Mouse (Mus musculus) liver, postnatal 0 days (tissue): ENCODE results near the gene Dnajc6. TPM values are rescaled to one million over a fixed set of nuclear protein-coding genes. Genes with fewer than 3 reads are reported as not detected.

ENCODE experiments used
- ATAC-seq: fragments of 200-750 bp; cut with Nextera tagmentation; 2 replicates; pipeline ENCODE4 v1.8.0; 2017; ENCODE audit warnings: mild to moderate bottlenecking, moderate library complexity
- DNase-seq: peaks from one replicate; pipeline ENCODE4 v3.0.0-alpha.2; 2016
- H3K27ac ChIP-seq: fragments of 300-500 bp; sonication (generic); 2 replicates; pipeline ENCODE4 v1.5.1; 2014; ENCODE audit warnings: antibody characterized with exemption, moderate library complexity, mild to moderate bottlenecking, low read depth
- H3K27me3 ChIP-seq: fragments of 300-500 bp; sonication (generic); 2 replicates; pipeline ENCODE4 v1.6.1; 2014; ENCODE audit warnings: low read length, control low read depth, mixed read lengths; ENCODE audit not compliant: insufficient read depth
- H3K36me3 ChIP-seq: fragments of 300-500 bp; sonication (generic); replicated peaks from 2 replicates; pipeline ENCODE4 v1.6.1; 2014; ENCODE audit warnings: mild to moderate bottlenecking, control low read depth, low read length, moderate library complexity, mixed read lengths; ENCODE audit not compliant: insufficient read depth
- H3K4me1 ChIP-seq: fragments of 300-500 bp; sonication (generic); 2 replicates; pipeline ENCODE4 v1.6.1; 2014; ENCODE audit warnings: antibody characterized with exemption, mild to moderate bottlenecking, control low read depth; ENCODE audit not compliant: insufficient read depth
- H3K4me2 ChIP-seq: fragments of 300-500 bp; sonication (generic); 2 replicates; pipeline ENCODE4 v1.6.1; 2014; ENCODE audit warnings: low read depth, mild to moderate bottlenecking, low read length, moderate library complexity, mixed read lengths
- H3K4me3 ChIP-seq: fragments of 300-500 bp; sonication (generic); 2 replicates; pipeline ENCODE4 v1.5.1; 2014; ENCODE audit warnings: low read depth, low read length
- H3K9ac ChIP-seq: fragments of 300-500 bp; sonication (generic); replicated peaks from 2 replicates; pipeline ENCODE4 v1.6.1; 2014; ENCODE audit warnings: mild to moderate bottlenecking, moderate library complexity
- H3K9me3 ChIP-seq: fragments of 300-500 bp; sonication (generic); 2 replicates; pipeline ENCODE4 v1.6.1; 2016; ENCODE audit warnings: mild to moderate bottlenecking, control low read depth, low read length, mixed read lengths
- CTCF ChIP-seq: sonication (generic); IDR thresholded peaks from 2 replicates; pipeline ENCODE4 v1.5.1; 2016; ENCODE audit warnings: antibody characterized with exemption, low read depth
- EP300 ChIP-seq: IDR thresholded peaks from 2 replicates; pipeline ENCODE4 v1.6.1; 2016; ENCODE audit warnings: antibody characterized with exemption, low read depth, mild to moderate bottlenecking
- WGBS: fragments of 180-500 bp; shearing (Covaris S2); extraction: QIAGEN DNeasy Blood & Tissue Kit; methylation state at CpG from one replicate; pipeline ENCODE4 v1.1.7; 2014; ENCODE audit not compliant: insufficient replicate concordance; 5-methylcytosine and 5-hydroxymethylcytosine counted together
- polyA plus RNA-seq: library from polyadenylated mRNA; unstranded; fragments of >200 nt; fragmentation: Nextera tagmentation; extraction: Ambion mirVana; gene quantifications from 2 replicates; pipeline ENCODE4 v1.2.1, GENCODE M21; 2015

The Dnajc6 gene
- polyA plus RNA-seq, 1 experiment from 2014 or later = 0.16 TPM

DNA sequence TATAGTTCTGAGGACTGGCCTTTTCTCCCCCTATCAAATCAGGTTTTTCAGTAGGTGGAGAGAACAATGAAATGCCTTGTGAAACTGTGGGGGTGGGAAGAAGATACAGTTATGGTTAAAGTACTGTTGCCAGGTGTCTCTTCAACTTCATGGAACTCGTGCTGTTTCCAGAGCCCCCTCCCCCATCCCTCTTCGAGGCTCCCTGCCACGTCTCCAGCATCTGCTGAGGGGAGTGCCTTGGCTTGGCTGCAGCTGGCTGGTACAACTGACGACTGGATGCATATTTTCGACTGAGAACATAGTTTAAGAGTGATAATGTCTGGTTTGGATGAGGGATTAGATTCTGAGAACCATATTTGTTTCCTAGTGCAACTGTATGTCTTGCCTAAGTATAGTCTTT, 55.9 kb downstream of the Dnajc6 start:
- H3K27me3 ChIP-seq = peaks cover 18% of the 10 kb centered on the region

DNA sequence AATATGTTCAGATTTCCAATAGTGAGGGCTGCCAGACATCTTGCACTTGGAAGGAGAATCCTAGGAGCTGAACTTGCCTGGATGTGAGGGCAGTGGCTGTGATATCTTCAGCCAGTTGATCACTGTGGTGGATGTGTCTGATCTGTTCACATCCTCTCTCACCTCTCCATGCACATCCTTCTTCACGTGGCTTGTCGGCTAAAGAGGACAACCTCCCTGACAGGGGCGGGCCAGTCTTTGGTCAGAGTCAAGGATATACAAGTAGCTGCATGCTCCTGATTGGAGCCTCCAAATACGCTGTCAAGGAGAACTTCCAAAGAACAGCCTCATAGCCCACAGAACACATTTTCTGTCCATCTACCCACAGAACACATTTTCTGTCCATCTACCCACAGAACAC, 58.6 kb downstream of the Dnajc6 start:
- no peak for TF ChIP-seq CTCF
- TF ChIP-seq EP300 = no peak

More for the DNA sequence above, 55.9 kb downstream of the Dnajc6 start:
- H3K4me1 ChIP-seq = no peaks in the 10 kb centered on the region
- WGBS = 35% methylated on average over 5 of the region's 5 CpGs
- H3K9me3 ChIP-seq = no peaks in the 10 kb centered on the region
- H3K4me2 ChIP-seq = no peak overlapping the region
- no peak for DNase-seq
- no peak overlapping the region for H3K4me3 ChIP-seq
- no peak for TF ChIP-seq EP300
- no peak for TF ChIP-seq CTCF
- no peak overlapping the region for H3K27ac ChIP-seq
- no peak overlapping the region for H3K9ac ChIP-seq
- H3K36me3 ChIP-seq = no peaks in the 10 kb centered on the region
- no peak for ATAC-seq

DNA sequence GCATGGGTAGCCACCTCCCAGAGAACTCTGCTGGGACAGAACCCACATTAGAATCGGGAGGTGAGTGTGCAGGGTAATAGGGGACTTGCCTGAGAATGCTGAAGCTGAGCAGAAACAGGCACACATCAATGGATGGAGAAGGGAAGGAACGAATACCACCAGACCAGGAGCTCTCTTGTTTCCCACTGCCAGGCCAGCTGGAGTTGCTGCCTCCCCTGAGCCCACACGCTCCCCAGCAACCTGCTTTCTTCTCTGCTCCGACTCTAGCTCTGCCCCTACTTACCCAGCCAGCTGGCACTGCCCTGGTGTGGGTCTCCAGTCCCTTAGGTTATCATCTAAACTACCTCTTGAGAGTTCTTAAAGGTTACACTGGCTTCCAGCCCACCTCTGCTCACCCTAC, 63.7 kb downstream of the Dnajc6 start:
- TF ChIP-seq EP300 = no peak
- TF ChIP-seq CTCF = no peak
- Histone ChIP-seq H3K27ac (no peak overlapping the region), H3K4me3 (no peak overlapping the region), H3K9ac (no peak overlapping the region), H3K36me3 (no peaks in the 10 kb centered on the region), H3K9me3 (no peaks in the 10 kb centered on the region), H3K4me1 (no peaks in the 10 kb centered on the region), H3K27me3 (no peaks in the 10 kb centered on the region), H3K4me2 (no peak overlapping the region)
- no peak for DNase-seq
- no peak for ATAC-seq
- 56% methylated on average over 4 of the region's 4 CpGs for WGBS

More for the DNA sequence above, 58.6 kb downstream of the Dnajc6 start:
- H3K9me3 ChIP-seq = no peaks in the 10 kb centered on the region
- H3K4me2 ChIP-seq = no peak overlapping the region
- no peak overlapping the region for H3K27ac ChIP-seq
- H3K27me3 ChIP-seq = peaks cover 12% of the 10 kb centered on the region
- H3K9ac ChIP-seq = no peak overlapping the region
- no peak overlapping the region for H3K4me3 ChIP-seq
- DNase-seq (no peak), ATAC-seq (no peak)
- WGBS = 78% methylated on average over 4 of the region's 4 CpGs
- H3K4me1 ChIP-seq = no peaks in the 10 kb centered on the region
- H3K36me3 ChIP-seq = no peaks in the 10 kb centered on the region

DNA sequence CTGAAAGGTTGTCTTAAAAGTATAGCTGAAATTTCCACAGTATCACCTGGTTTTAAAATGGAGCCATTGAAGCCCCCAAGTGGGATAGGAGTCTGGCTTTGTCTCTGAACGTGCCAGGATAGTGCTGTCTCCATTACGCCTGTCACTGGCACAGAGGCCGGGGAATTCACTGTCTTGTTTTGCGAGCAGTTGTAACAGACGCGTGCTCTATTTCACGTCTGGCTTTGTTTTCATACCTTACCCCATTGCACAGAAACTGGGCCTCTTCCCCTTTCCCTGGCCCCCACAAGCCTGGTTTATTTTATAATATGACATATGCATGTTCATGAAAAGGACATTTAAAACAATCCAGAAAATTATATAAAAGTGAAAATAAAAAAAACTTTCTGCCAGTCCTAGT, 66.4 kb downstream of the Dnajc6 start:
- 84% methylated on average over 7 of the region's 7 CpGs for WGBS

GRCm38 (mm10) chr4:101563607-101564006, 67.2 kb downstream of the Dnajc6 start:
- Histone ChIP-seq H3K9me3 (no peaks in the 10 kb centered on the region), H3K9ac (no peak overlapping the region), H3K27ac (no peak overlapping the region), H3K36me3 (no peaks in the 10 kb centered on the region), H3K27me3 (no peaks in the 10 kb centered on the region), H3K4me1 (no peaks in the 10 kb centered on the region), H3K4me2 (no peak overlapping the region), H3K4me3 (no peak overlapping the region)
- no peak for DNase-seq
- 80% methylated on average over 5 of the region's 5 CpGs for WGBS
- no peak for ATAC-seq
- TF ChIP-seq CTCF = no peak
- no peak for TF ChIP-seq EP300

More for the DNA sequence above, 66.4 kb downstream of the Dnajc6 start:
- Histone ChIP-seq H3K4me1 (no peaks in the 10 kb centered on the region), H3K27ac (no peak overlapping the region), H3K9me3 (no peaks in the 10 kb centered on the region), H3K4me3 (no peak overlapping the region), H3K4me2 (no peak overlapping the region), H3K9ac (no peak overlapping the region), H3K27me3 (no peaks in the 10 kb centered on the region), H3K36me3 (no peaks in the 10 kb centered on the region)
- no peak for DNase-seq
- no peak for TF ChIP-seq EP300
- no peak for ATAC-seq

- no peak for ATAC-seq
- Histone ChIP-seq H3K27ac (no peak overlapping the region), H3K4me3 (no peak overlapping the region), H3K9me3 (no peaks in the 10 kb centered on the region), H3K4me1 (no peaks in the 10 kb centered on the region), H3K27me3 (no peaks in the 10 kb centered on the region), H3K9ac (no peak overlapping the region), H3K36me3 (no peaks in the 10 kb centered on the region), H3K4me2 (no peak overlapping the region)
- TF ChIP-seq CTCF (no peak), EP300 (no peak)
- DNase-seq = no peak
- 60% methylated on average over 4 of the region's 4 CpGs for WGBS
Observed at GRCm38 (mm10) chr4:101564746-101565417, 68.4 kb downstream of the Dnajc6 start.
